Mouse (Mus musculus) heart, adult 9 months (tissue): ENCODE measurements at regions not wholly inside any gene's neighbourhood (a gene's known extent, or its start where the extent isn't known, plus 50 kb on each side); places are given as distances from the start of the nearest gene placed in this dataset.

ENCODE experiments used
- DNase-seq, 2 experiments: peaks; one replicate each; pipeline ENCODE4 v3.0.0; 2022; ENCODE audit warnings: low spot score in 2 of 2

DNA sequence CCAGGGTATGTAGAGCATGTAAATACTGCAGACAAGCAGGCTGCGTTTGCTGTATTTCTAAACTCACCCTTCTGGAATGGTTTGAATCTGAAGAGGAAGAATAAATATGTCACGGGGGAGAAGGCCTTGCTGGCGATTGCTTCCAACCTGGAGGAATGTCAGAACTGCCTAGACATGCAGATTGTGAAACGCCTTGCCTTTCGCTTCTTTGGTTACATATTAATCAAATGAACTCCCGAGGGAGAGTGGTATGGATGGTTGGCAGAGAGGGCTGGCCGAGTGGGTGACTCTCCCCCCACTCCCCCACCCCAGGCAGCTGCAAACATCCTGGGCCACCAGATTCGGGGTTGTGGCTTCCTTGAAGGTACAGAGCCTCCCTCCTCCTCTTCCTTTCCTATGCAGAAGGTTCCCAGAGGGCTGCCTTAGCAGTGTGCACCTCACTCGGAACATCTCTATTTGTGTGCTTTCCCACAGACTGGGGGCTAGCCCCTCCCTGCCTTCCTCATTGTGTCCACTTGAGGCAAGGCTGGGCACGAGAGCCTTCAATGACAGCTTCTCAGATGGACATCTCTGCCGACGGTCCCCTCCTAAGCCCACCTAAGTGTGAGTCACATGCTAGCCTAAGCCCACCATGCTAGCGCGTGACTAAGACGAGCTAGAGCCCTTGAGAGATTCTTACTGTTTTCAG, 93.3 kb downstream of the Zfp281 start:
- no peak for DNase-seq

DNA sequence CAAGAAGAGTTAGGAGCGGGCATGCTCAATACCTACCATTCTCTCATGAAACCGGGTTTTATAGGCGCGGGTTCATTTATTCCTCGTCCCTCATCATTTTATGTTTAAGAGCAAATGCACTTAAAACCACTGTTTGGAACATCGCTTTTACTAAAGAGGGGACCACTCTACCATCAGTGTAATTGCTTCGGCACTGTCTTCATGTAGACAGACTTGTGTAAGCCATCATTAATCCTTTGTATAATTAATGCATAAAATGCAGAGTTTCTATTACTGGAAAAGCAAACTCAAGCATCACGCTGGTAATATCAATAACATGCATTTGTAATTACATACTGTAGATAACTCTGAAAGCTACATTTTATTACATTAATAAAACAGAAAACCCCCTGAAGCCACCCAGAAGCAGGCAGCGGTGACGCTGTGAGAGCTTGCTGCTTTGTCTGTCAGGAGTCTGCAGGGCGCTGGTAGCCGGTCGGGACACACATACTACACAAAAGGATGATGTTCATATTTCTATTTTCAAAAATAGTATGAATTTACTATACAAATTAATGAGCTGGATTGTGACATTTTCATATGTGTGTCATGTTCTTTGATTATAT, 99.2 kb downstream of the Zfp281 start:
- DNase-seq, result no peak

DNA sequence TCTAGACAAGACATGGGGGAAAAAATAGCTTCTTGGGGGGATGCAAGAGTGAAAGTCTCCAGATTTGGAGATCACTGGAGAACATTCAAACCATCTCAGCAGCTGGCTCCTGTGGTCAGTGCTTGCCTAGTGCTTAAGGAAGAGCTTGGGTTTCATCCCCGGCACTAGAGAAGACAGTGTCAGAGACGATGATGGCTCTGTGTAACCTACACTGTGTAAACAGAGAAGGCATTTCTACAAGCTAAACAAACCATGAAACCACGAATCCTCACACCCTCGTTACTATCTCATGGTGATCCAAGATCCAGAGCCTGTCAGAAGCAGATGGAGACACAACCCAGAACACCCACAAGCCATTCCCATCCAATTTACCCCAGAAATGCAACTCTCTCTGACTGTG, 100.5 kb downstream of the Zfp281 start:
- no peak for DNase-seq

DNA sequence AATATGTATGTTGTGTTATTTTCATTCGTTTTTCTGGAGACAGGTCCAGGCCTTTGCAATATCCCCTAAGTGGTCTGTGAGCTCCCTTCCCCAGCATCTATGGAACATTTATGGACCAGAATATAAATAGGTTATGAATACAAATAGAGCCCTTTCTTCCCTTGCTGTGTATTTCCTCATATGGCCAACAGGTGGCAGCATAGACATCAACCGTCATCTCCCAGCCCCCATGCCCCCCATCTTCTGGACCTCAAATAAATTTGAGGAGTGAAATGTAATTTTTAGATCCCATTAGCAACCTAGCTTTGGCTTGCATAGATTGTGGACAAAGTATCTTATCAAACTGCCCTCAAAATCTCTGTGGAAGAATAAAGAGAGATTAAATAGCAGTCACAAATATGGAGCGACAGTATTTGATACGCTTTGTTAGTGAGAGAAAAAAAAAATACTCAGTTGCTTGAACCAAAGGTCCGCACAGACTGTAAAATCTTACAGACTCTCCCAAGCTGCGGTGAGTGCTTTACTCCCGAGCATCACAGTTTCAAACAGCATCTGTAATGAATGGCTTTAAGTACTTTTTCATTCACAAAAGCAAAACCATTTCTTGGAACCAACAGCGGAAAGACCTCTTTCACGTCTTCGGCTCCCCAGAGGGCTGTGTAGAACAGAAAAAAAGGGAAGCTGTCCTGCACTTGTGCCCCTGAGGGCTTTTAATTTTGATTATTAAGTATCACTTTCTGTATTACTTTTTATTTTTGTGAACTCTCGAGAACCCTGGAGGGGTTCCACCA, 101.6 kb downstream of the Zfp281 start:
- DNase-seq, result peak in 1 of 2 experiments; percentile 7

DNA sequence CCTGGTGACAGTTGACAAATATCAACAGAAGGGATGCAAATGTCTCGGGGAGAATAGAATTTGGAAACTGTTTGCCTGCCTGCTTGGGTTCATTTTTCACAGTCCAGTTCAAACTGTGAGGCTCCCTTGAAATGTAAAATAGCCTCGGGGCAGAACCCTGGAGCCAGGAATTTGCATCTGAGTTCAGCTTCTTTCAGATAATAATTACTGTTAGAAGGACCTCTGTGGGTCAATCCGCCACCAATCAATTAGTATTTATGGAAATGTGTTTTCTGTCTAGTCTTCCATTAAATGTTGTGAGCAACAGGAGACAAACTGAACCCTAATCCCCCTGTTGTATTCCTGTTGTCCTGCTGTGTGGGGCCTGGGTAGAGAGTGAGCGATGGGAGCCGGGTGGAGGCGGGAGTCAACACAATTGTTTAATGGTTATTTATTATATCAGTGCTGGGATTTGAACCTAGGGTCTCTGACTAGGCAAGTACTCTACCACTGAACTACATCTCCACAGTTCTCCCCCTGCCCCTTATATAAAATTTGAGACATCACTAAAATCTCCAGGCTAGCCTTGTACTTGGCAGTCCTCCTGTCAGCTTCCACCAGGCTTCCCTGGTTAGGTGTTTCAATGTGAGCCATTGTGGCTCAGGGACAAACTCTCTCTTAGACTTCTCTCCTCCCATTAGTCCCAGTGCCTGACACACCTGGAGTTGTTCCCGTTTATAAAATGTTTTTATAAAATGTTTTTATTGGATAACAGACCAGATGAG, 103.3 kb downstream of the Zfp281 start:
- no peak for DNase-seq

DNA sequence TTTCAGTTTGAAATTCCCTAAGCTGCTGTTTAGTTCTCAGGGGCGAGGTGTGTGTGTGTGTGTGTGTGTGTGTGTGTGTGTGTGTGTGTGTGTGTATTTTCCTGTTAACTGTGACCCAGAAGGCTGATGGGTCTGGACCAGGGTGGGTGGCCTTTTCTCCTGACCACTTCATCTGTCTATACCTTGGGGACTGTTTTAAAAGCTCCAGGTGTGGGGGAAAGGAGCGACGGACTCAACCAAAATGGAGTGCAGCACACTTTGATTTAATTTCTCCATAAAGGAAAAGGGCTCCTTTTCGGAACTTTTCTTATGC, 103.9 kb downstream of the Zfp281 start:
- DNase-seq, result no peak

DNA sequence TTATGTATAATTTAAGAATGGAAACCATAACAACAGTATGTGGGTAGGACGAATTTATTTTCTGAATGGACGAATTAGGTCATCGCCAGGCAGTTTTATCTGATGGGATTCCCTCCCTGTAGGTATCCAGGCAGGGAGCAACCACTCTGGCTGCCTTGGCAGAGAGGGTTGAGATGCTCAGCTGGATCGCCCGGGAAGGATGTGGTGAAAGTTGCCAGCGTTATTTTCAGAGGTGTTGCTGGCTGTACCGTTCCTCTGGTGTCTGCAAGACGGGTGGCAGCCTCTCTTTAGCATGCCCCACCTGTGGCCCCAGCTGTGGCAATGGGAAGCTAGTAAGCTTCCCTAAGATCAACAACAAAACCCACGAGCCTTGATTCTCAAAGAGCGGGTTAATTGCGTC, 105.9 kb downstream of the Zfp281 start:
- DNase-seq, result no peak

DNA sequence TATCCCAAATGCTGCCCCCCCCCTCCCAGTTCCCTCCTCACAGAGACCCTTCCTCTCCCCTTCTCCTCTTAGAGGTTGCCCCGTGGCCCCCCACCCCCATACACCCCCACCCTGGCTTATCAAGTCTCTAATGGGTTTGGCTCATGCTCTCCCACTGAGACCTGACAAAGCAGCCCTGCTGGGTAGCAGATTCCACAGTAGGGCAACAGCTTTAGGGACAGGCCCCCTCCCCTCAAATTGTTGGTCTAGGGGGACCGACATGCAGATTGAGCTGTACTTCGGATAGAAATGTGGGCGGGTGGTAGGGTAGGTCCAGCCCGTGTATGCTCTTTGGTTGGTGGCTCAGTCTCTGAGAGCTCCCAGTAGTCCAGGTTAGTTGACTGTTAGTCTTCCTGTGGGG, 113.3 kb downstream of the Zfp281 start:
- DNase-seq, result no peak

DNA sequence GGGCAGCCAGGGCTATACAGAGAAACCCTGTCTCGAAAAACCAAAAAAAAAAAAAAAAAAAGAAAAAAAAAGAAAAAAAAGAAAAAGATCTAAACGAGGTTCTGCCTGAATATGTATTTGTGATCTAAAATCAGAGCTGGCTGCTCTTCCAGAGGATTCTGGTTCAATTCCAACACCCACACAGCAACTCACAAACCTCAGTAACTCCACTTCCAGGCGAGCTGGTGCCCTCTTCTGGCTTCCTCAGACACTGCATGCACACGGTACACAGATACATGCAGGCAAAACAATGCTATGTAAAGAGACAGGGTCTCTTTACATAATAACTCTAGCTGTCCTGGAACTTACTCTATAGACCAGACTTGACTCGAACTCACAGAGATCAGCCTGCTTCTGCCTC, 114.8 kb downstream of the Zfp281 start:
- DNase-seq, result peak in 1 of 2 experiments; percentile 53

DNA sequence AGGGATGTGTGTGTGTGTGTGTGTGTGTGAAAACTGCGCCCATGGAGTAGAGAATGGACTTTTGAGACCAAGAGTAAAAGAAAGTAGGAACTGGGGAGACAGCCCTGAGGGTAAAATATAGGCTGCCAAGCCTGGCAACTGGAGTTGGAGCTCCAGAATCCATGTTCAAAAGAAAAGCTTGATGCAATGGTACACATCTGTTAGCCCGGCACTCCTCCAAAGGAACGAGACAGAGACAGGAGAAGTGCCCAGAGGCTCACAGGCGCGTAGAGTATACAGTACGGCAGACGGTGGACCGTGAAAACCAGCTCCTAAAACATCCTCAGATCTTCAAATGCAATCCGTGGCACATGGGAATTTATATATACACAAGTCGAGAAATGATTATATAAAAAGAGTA, 116.4 kb downstream of the Zfp281 start:
- DNase-seq, result no peak

DNA sequence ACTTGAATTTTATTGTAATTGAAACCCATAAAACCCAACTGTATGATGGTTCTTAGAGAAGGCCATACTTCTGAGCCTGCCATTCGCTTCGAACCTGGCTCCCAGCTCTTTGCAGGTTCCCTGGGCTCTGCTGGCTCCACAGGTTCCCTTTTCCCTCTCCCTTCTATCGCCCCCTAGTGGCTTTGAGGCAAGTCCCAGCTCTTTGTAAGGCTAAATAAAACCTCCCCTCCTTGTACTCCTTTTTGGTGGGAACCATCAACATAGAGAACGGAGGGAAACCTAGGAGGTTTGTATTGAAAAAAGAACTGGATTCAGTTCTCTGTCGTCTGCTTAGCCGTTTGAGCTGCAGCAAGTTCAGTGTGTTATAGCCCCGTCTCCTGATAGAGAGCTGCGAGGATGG, 124.5 kb downstream of the Zfp281 start:
- DNase-seq, result no peak

DNA sequence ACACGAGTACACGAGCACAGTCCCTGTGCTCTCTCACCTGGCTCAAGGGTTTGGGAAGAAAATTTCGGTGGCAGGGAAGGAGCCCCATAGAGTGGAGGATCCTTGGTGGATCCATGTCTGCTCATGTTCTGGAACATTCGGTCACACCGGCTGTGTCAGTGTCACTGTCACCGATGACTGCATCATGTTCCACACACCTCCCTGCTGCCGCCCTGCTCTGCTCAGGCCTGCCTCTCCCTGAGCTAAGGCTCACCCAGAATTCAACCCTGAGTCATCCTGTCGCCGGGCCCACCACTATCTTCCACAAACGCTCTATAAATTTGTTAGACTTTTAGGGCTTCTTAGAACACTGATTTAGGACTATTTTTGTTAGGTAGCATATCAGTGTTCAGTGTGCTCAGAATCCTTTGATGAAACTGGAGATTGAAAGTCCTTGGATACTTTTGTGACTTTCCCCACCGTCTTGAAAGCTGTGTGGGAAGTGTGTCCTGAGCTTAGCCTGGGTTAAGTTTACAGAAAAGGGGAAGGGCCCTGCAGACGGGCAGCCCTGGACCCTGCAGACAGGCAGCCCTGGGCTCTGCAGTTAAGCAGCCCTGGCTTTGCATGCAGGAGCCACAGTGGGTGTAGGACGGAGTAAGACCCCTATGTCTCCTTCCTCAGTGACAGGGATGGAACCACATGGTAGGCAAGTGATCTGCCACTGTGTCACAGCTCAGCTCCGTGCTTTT, 126.9 kb downstream of the Zfp281 start:
- no peak for DNase-seq

DNA sequence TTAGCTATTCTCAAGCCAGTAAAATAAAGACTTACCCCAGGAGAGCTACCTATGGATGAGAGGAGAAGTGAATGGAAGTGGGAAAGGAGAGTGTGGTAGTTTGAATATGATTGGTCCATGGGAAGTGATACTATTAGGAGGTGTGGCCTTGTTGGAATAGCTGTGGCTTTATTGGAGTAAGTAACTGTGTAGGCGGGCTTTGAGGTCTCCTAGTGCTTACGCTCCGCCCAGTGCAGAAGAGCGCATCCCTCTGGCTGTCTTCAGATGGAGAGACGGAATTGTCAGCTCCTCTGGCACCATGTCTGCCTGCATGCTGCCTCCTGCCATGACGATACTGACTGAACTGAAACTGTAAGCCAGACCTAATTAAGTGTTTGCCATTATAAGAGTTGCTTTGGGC, 129.6 kb downstream of the Zfp281 start:
- no peak for DNase-seq

DNA sequence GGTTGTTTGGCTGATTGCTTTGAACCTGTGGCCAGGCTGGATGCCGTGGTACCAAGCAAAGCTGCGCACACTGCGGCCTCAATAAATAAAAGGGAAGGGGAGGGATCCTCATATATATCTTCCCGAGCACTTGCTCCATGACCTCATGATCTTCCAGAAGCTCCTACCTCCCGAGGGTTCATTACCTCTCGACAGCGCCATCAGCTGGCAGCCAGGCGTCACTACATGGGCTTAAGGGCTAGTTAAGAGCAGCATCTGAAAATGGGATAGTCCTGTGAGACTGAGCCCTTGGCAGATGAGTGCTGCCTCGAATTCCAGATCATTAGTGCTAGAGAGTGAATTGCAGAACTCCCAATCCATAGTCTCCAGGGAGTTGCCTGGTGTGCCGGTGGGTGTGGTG, 134.0 kb downstream of the Zfp281 start:
- no peak for DNase-seq

DNA sequence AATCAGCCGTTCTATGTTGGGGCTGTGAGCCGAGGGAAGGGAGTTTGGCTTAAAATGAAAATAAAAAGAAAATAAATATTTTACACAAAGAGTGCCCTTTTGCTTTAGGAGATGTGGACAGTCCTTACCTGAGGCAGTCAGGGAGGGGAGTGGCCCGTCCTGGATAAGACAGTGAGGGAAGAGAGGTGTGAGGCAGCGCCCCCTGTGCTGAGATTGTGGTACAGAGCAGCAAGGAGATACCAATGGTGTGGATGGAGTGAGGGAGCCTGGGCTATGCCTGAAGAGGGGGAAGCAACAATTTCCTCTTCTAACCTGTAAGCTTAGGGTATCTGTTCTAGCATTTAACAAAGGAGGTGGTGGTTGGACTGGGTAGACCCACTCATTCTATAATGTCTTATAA, 134.5 kb downstream of the Zfp281 start:
- DNase-seq, result no peak

DNA sequence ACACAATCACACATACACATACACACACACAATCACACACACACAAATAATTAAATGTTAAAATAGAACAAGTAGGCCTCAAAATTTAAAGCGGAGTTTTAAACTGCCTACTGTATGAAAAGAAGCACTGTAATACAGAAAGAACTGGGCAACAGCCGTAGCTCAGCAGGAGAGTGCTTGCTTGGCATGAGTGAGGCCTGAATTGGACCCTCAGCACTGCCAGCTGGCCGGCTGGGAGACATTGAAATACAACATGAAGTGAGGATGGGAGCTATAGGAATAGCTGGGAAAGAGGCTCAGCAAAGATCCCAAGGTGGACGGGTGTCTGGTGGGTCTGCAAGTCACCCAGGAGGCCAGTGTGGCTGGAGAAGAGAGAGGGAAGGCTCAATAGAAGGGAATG, 136.8 kb downstream of the Zfp281 start:
- DNase-seq, result no peak

DNA sequence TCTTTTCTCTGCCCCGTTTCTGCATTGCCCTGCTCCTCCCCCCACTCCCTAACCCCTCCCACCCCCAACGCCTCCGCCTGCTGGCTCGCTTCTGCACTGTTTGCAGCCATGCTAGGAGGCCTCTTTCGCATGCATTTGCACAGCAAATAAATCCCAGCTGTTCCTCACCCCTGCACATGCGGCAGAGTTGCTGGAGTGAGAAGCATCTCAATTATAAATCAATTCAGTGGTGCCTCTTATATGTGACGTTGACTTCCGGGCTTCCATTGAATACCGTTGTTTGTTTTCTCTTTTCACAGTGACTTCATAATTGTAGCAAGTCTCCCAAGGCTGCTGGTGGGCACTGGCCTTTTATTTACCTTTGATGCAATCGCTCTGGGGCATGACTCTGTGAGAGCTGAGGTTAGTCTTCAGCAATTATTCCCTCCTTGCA, 144.3 kb downstream of the Zfp281 start:
- DNase-seq, result no peak

DNA sequence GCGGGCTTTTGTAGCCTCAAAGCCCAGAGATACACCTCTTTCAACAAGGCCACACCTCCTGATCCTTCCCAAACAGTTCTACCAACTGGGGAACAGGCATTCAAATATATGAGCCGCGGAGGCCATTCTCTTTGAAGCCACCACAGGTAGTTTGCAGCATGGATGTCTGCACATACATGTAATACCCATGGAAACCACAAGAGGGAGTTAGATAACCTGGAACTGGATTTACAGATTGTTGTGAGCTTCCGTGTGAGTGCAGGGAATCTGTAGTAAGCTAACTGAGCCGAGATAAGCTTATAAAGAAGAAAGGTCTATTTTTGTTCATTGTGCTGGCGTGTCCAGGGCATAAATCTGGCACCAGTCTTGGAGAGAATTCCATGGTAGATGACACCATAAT, 149.0 kb downstream of the Zfp281 start:
- no peak for DNase-seq

DNA sequence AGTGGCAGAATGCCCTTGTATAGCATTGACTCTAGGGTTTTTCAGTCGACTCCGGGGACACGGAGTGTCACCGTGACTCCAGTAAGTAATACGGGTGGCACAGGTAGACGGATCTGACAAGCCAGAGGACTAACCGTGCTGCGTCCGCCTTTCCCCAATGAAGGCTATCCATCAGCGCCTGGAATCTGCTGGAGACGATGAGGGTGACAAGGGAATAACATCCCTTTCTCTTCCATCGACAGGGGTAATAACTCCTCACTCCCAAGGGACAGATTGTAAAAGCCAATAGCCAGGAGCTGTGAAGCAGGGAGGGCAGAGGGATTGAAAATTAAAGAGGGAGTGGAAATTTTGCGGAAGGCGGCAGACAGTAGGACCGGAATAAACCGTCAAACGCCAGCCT, 151.5 kb downstream of the Zfp281 start:
- no peak for DNase-seq

DNA sequence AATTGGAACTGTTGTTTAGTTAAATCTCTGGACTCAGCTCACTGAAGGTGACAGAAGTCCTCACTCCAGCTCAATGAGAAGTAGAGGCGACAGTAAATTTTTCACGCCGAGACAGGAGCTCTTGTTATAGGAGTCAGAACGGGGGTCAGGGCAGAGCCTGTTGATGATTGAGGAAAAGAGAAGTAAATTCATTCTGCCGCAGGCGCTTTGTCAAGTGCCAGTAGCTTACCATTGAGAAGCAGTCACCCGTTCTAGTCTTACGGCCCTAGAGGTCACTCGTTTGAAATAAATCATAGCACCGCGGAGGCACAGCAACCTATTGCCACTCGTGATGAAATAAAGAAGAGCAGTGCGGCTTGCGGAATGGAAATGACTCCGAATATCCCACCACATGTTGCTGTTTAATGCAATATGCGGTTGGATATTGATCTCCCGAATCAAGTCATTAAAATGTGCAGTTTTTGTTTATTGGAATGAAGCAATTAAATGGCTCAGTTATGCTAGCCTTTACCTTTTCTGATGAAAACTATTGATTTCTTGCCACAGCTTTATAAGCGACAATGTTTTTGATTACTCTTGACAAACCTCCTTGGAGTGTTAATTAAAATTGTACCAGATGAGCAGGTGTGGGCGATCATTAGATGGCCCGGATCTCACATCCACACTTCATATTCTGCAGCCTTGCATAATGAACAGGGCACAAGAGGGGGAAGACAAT, 152.7 kb downstream of the Zfp281 start:
- no peak for DNase-seq

DNA sequence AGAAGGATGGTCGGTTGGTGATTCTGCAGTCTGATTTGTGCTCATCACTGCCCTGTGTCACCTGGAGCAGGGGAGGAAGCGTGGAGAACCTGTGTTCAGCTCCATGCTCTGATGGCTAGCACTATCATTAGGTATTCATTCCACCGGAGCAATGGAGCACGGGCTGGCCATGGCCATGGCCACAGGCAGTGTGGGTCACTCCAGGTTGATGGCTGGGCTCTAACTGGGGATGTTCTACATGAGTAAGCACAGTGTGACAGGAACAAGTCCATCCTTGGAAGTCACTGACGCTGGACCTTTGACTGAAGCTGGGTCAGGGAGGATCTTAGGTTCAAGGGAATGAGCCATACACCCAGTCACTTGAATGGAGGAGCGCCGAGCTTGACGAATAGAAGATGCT, 154.7 kb downstream of the Zfp281 start:
- no peak for DNase-seq
